Mouse (Mus musculus): ENCODE measurements at regions not wholly inside any gene's neighbourhood (a gene's known extent, or its start where the extent isn't known, plus 50 kb on each side); places are given as distances from the start of the nearest gene placed in this dataset.
A peak's percentile ranks its signal among the peaks of the same experiment; 100 is the strongest.

GRCm38 (mm10) chr13:16100253-16100652 is 88.6 kb downstream of the Inhba start:
- Histone ChIP-seq H3K9me3 (ENCODE audit: control insufficient read depth, low read length) (0 out of 2 replicates have a peak, but pooled peaks cover 11% of the 10 kb centered on the region), H3K4me3 (ENCODE audit: low read depth, low read length) (no peak overlapping the region), H3K27me3 (replicated peaks; ENCODE audit: control insufficient read depth, insufficient read depth, low read length) (no peaks in the 10 kb centered on the region), H3K27ac (replicated peaks; ENCODE audit: low read depth, low read length) (no peak overlapping the region), H3K4me1 (ENCODE audit: control insufficient read depth, insufficient read depth, low read length) (no peaks in the 10 kb centered on the region), H3K4me2 (ENCODE audit: low read depth, low read length) (no peak overlapping the region), H3K36me3 (ENCODE audit: control insufficient read depth, insufficient read depth, low read length) (no peaks in the 10 kb centered on the region), H3K9ac (ENCODE audit: low read depth, low read length) (no peak overlapping the region)
- no peak for ATAC-seq (ENCODE audit: low read depth)
- WGBS, result 87% methylated on average over 7 of the region's 15 CpGs
- no peak for DNase-seq (ENCODE audit: low spot score)

DNA sequence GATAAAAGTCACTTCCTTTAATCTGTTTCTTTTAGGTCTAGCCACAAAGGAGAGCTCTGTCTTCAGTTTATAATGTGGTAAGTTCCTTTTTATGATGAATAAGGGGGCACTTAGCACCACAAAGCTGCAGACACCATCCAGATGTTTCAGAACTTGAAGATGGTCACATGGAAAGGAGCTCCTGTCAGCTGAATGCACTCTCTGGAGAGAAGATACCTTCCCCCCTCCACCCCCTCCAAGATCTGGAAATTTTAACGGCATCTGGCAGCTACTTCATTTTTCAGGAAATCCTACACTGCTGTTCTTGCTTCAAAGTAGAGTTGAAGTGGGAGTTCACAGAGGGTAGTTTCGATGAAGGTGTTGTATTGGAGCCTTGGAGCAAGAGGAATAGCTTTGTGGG is 103.2 kb downstream of the Inhba start:
- Histone ChIP-seq H3K9me3 (ENCODE audit: control insufficient read depth, low read length) (no peaks in the 10 kb centered on the region), H3K27me3 (replicated peaks; ENCODE audit: control insufficient read depth, insufficient read depth, low read length) (no peaks in the 10 kb centered on the region), H3K4me1 (ENCODE audit: control insufficient read depth, insufficient read depth, low read length) (peaks cover 5% of the 10 kb centered on the region; the same call in 1 of the 2 replicates), H3K9ac (ENCODE audit: low read depth, low read length) (no peak overlapping the region), H3K4me2 (ENCODE audit: low read depth, low read length) (no peak overlapping the region), H3K4me3 (ENCODE audit: low read depth, low read length) (no peak overlapping the region), H3K27ac (replicated peaks; ENCODE audit: low read depth, low read length) (no peak overlapping the region), H3K36me3 (ENCODE audit: control insufficient read depth, insufficient read depth, low read length) (no peaks in the 10 kb centered on the region)
- DNase-seq (ENCODE audit: low spot score) (no peak), ATAC-seq (ENCODE audit: low read depth) (no peak)
- 39% methylated on average over 2 of the region's 2 CpGs for WGBS

GRCm38 (mm10) chr13:16146686-16147085 is 135.0 kb downstream of the Inhba start:
- Histone ChIP-seq H3K4me2 (ENCODE audit: low read depth, low read length) (no peak overlapping the region), H3K27ac (replicated peaks; ENCODE audit: low read depth, low read length) (no peak overlapping the region), H3K9ac (ENCODE audit: low read depth, low read length) (no peak overlapping the region), H3K27me3 (replicated peaks; ENCODE audit: control insufficient read depth, insufficient read depth, low read length) (no peaks in the 10 kb centered on the region), H3K4me1 (ENCODE audit: control insufficient read depth, insufficient read depth, low read length) (no peaks in the 10 kb centered on the region), H3K36me3 (ENCODE audit: control insufficient read depth, insufficient read depth, low read length) (no peaks in the 10 kb centered on the region), H3K9me3 (ENCODE audit: control insufficient read depth, low read length) (no peaks in the 10 kb centered on the region), H3K4me3 (ENCODE audit: low read depth, low read length) (no peak overlapping the region)
- ATAC-seq (ENCODE audit: low read depth) (0 out of 2 replicates have a peak, but pooled peaks have one; percentile 37), DNase-seq (ENCODE audit: low spot score) (peak; percentile 76)

DNA sequence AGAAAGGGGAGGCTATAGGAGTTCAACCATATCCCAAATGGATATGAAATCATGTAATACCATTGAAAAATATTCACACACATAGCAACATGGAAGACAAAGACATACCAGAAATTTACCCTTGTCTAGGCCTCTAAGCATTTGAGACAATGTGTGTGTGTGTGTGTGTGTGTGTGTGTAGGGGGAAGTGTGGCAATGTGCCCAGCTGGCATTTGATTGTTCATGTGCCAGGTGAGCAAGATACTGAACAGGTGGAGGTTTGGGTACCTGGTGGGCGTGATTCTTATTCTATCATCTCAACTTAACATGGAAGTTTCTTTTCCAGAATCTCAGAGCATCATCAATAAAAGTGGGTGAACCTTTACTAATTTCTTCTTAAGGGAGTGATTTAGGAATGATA is 143.3 kb downstream of the Inhba start:
- 78% methylated on average over 1 of the region's 1 CpGs for WGBS
- H3K4me2 ChIP-seq (ENCODE audit: low read depth, low read length), result no peak overlapping the region
- H3K4me1 ChIP-seq (ENCODE audit: control insufficient read depth, insufficient read depth, low read length), result no peaks in the 10 kb centered on the region
- H3K36me3 ChIP-seq (ENCODE audit: control insufficient read depth, insufficient read depth, low read length), result no peaks in the 10 kb centered on the region
- DNase-seq (ENCODE audit: low spot score) (no peak), ATAC-seq (ENCODE audit: low read depth) (no peak)
- no peaks in the 10 kb centered on the region for H3K9me3 ChIP-seq (ENCODE audit: control insufficient read depth, low read length)
- no peaks in the 10 kb centered on the region for H3K27me3 ChIP-seq (replicated peaks; ENCODE audit: control insufficient read depth, insufficient read depth, low read length)
- no peak overlapping the region for H3K27ac ChIP-seq (replicated peaks; ENCODE audit: low read depth, low read length)
- H3K9ac ChIP-seq (ENCODE audit: low read depth, low read length), result no peak overlapping the region
- no peak overlapping the region for H3K4me3 ChIP-seq (ENCODE audit: low read depth, low read length)

- Histone ChIP-seq H3K9me3 (ENCODE audit: control insufficient read depth, low read length) (no peaks in the 10 kb centered on the region), H3K9ac (ENCODE audit: low read depth, low read length) (no peak overlapping the region), H3K4me2 (ENCODE audit: low read depth, low read length) (no peak overlapping the region), H3K4me1 (ENCODE audit: control insufficient read depth, insufficient read depth, low read length) (no peaks in the 10 kb centered on the region), H3K27me3 (replicated peaks; ENCODE audit: control insufficient read depth, insufficient read depth, low read length) (no peaks in the 10 kb centered on the region), H3K4me3 (ENCODE audit: low read depth, low read length) (no peak overlapping the region), H3K27ac (replicated peaks; ENCODE audit: low read depth, low read length) (no peak overlapping the region), H3K36me3 (ENCODE audit: control insufficient read depth, insufficient read depth, low read length) (no peaks in the 10 kb centered on the region)
- ATAC-seq (ENCODE audit: low read depth), result no peak
- no peak for DNase-seq (ENCODE audit: low spot score)
- 61% methylated on average over 5 of the region's 5 CpGs for WGBS
Observed at GRCm38 (mm10) chr13:16165204-16165894, 153.7 kb downstream of the Inhba start.

DNA sequence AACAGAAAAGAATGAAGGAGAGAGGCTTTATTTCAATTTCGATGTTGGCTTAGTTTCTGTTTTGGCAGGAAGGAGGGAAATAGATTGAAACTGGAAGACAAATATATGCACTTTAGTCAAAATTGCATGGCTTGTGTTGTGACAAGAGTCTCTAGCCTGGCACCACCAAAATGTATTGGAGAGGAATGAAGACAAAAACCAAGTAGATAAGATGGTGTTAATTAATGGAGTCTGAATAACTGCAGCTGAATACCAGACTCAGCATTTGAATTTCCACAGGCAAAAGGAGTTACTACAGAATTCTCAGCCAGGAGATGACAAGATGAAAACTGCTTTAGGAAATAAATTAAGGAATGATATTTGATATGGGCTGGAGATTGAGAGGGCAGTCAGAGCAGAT is 185.0 kb downstream of the Inhba start:
- WGBS, result 86% methylated on average over 1 of the region's 1 CpGs
- no peak overlapping the region for H3K27ac ChIP-seq (replicated peaks; ENCODE audit: low read depth, low read length)
- H3K9ac ChIP-seq (ENCODE audit: low read depth, low read length), result no peak overlapping the region
- H3K27me3 ChIP-seq (replicated peaks; ENCODE audit: control insufficient read depth, insufficient read depth, low read length), result no peaks in the 10 kb centered on the region
- ATAC-seq (ENCODE audit: low read depth) (no peak), DNase-seq (ENCODE audit: low spot score) (no peak)
- no peaks in the 10 kb centered on the region for H3K36me3 ChIP-seq (ENCODE audit: control insufficient read depth, insufficient read depth, low read length)
- no peaks in the 10 kb centered on the region for H3K4me1 ChIP-seq (ENCODE audit: control insufficient read depth, insufficient read depth, low read length)
- no peak overlapping the region for H3K4me3 ChIP-seq (ENCODE audit: low read depth, low read length)
- no peak overlapping the region for H3K4me2 ChIP-seq (ENCODE audit: low read depth, low read length)
- H3K9me3 ChIP-seq (ENCODE audit: control insufficient read depth, low read length), result no peaks in the 10 kb centered on the region

DNA sequence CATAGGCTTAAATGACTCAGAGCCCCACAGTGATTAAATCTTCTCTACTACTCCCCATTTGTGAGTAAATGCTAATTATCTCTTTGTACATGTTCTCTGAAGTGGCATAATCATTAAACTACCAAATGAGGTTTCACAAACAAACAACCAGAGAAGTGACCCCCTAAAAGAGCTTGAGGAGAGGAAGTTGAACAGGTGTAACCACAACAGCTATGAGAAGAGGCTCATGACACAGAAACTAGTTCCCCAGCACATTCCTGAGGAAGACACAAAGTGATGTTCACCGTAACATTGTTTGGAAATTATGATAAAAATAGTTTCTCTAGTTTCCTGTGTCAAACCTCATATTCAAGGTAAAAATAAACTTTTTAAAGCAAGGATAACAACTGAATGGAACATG is 188.4 kb downstream of the Inhba start:
- DNase-seq (ENCODE audit: low spot score), result no peak
- Histone ChIP-seq H3K9me3 (ENCODE audit: control insufficient read depth, low read length) (no peaks in the 10 kb centered on the region), H3K4me2 (ENCODE audit: low read depth, low read length) (no peak overlapping the region), H3K27ac (replicated peaks; ENCODE audit: low read depth, low read length) (no peak overlapping the region), H3K27me3 (replicated peaks; ENCODE audit: control insufficient read depth, insufficient read depth, low read length) (no peaks in the 10 kb centered on the region), H3K9ac (ENCODE audit: low read depth, low read length) (no peak overlapping the region), H3K4me3 (ENCODE audit: low read depth, low read length) (no peak overlapping the region), H3K36me3 (ENCODE audit: control insufficient read depth, insufficient read depth, low read length) (no peaks in the 10 kb centered on the region), H3K4me1 (ENCODE audit: control insufficient read depth, insufficient read depth, low read length) (peaks cover 7% of the 10 kb centered on the region; the same call in 1 of the 2 replicates)
- WGBS, result 71% methylated on average over 1 of the region's 1 CpGs
- ATAC-seq (ENCODE audit: low read depth), result no peak

- no peaks in the 10 kb centered on the region for H3K36me3 ChIP-seq (ENCODE audit: control insufficient read depth, insufficient read depth, low read length)
- no peaks in the 10 kb centered on the region for H3K27me3 ChIP-seq (replicated peaks; ENCODE audit: control insufficient read depth, insufficient read depth, low read length)
- H3K9ac ChIP-seq (ENCODE audit: low read depth, low read length), result no peak overlapping the region
- DNase-seq (ENCODE audit: low spot score) (no peak), ATAC-seq (ENCODE audit: low read depth) (no peak; the same call in 1 of the 2 replicates)
- WGBS, result 60% methylated on average over 3 of the region's 3 CpGs
- H3K9me3 ChIP-seq (ENCODE audit: control insufficient read depth, low read length), result no peaks in the 10 kb centered on the region
- H3K4me2 ChIP-seq (ENCODE audit: low read depth, low read length), result no peak overlapping the region
- peaks cover 7% of the 10 kb centered on the region; the same call in 1 of the 2 replicates for H3K4me1 ChIP-seq (ENCODE audit: control insufficient read depth, insufficient read depth, low read length)
- H3K4me3 ChIP-seq (ENCODE audit: low read depth, low read length), result no peak overlapping the region
- H3K27ac ChIP-seq (replicated peaks; ENCODE audit: low read depth, low read length), result peak overlapping the region; percentile 65
Observed at GRCm38 (mm10) chr13:16203147-16203546, 191.5 kb downstream of the Inhba start.

DNA sequence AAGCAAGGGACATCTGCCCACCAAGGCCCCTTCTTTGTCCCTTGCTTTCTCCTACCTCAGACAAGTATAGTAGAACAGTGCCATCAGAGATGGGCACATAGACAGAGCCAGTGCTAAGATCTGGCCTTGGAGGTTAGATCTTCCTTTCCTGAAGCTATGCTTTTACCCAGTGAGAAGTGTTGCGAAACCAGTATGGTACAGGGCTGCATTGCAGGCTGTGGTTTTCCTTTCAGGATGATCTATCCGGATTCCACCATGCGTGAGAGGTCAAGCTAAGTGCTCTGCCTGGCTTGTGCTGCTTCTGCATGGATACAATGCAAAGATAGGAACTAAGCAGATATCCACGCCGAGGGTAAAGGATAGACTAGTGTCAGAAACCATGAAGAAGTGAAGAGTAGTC is 192.4 kb downstream of the Inhba start:
- ATAC-seq (ENCODE audit: low read depth), result no peak
- H3K4me2 ChIP-seq (ENCODE audit: low read depth, low read length), result no peak overlapping the region
- H3K36me3 ChIP-seq (ENCODE audit: control insufficient read depth, insufficient read depth, low read length), result no peaks in the 10 kb centered on the region
- H3K9me3 ChIP-seq (ENCODE audit: control insufficient read depth, low read length), result no peaks in the 10 kb centered on the region
- no peak overlapping the region for H3K27ac ChIP-seq (replicated peaks; ENCODE audit: low read depth, low read length)
- H3K9ac ChIP-seq (ENCODE audit: low read depth, low read length), result no peak overlapping the region
- WGBS, result 88% methylated on average over 5 of the region's 5 CpGs
- DNase-seq (ENCODE audit: low spot score), result no peak
- H3K4me1 ChIP-seq (ENCODE audit: control insufficient read depth, insufficient read depth, low read length), result peaks cover 7% of the 10 kb centered on the region; the same call in 1 of the 2 replicates
- H3K27me3 ChIP-seq (replicated peaks; ENCODE audit: control insufficient read depth, insufficient read depth, low read length), result no peaks in the 10 kb centered on the region
- no peak overlapping the region for H3K4me3 ChIP-seq (ENCODE audit: low read depth, low read length)

All from embryonic facial prominence, embryonic 14.5 days (tissue).